Mouse (Mus musculus): ENCODE results near the gene Wasf2. TPM values are rescaled to one million over a fixed set of nuclear protein-coding genes. Genes with fewer than 3 reads are reported as not detected.

The Wasf2 gene
- polyA plus RNA-seq, 1 experiment from 2014 or later, result 42.1 TPM

DNA sequence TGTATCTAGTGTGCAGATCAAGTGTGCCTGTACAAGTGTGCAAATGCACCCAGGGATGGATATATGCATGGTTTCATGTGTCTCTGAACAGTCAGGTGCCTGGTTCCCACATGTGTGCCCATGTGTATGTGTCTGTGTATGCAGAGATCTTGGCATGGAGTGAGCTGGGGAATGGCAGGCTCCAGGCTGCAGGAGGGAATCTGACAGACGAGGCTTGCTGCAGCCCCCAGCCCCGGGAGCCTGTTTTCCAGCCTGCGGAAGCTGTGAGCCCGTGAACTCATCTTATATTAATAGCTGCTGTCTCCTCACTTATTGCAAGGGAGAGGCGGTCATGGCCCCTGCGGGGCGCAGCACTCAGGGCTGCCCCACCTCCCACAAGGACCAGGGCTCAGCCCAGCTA, 74.1 kb downstream of the Wasf2 start:
- peaks cover 19% of the 10 kb centered on the region for H3K27me3 ChIP-seq (ENCODE audit: insufficient read depth, poor library complexity, severe bottlenecking)
- no peak for DNase-seq (ENCODE audit: low spot score)
- no peaks in the 10 kb centered on the region for H3K36me3 ChIP-seq
- H3K4me3 ChIP-seq, result no peak overlapping the region
- H3K4me1 ChIP-seq (replicated peaks), result peaks cover 44% of the 10 kb centered on the region
- H3K9me3 ChIP-seq, result no peaks in the 10 kb centered on the region
- peak overlapping the region; percentile 80 for H3K27ac ChIP-seq
- 55% methylated on average over 7 of the region's 7 CpGs for WGBS

DNA sequence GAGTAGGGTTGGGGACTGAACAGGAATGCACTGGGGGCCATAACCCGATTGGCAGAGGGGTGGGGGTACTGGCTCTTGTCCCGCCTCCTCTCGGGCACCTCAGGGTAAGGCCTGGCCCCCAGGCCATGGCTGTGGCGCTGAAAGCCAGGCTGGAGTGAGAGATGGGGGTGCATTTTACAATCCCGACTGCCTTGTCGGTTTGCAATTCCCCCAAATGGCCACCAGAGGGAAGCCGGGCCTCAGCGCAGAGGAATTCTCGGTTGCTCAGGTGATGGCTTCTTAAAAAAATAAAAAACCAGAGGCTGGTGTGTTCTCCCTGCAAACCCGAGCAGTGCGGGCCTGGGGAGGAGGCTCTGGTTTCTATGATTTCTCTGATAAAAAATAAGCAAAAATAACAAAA, 79.1 kb downstream of the Wasf2 start:
- Histone ChIP-seq H3K4me3 (no peak overlapping the region), H3K36me3 (no peaks in the 10 kb centered on the region), H3K27me3 (ENCODE audit: insufficient read depth, poor library complexity, severe bottlenecking) (peaks cover 67% of the 10 kb centered on the region), H3K9me3 (no peaks in the 10 kb centered on the region), H3K27ac (no peak overlapping the region), H3K4me1 (replicated peaks) (peaks cover 41% of the 10 kb centered on the region)
- 6% methylated on average over 11 of the region's 11 CpGs for WGBS
- peak; percentile 68 for DNase-seq (ENCODE audit: low spot score)

DNA sequence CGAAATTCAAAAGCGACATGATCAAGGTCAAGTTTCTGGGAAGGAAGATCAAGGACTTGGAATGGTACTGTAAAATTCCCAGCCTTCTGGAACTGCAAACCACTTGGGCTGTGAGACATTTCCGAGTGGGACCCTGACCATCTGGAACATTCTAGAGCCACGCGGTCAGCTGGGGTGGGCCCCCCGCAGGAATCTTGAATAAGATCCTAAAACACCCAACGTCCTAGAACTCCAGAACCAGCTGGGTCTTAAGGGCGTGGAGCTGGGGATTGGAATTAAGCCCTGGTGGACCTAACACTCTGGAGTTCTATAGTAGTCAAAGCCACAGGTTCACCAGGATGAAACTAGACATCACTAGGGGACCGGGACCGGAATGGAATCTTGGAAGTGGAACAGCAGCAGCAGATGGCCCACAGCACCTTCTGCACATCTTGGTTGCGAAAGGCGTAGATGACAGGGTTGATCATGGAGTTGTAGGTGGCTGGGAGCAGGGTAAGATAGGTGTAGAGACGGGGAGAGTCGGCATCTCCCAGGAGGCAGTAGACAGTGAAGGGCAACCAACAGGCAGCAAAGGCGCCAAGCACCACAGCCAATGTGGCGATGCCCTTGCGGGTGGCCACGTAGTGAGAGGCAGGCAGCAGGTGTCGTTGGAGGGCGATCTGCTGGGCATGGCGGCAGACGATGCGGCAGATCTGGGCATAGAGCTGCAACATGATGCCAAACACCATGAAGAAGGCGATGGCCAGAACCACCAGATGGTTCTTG, 79.9 kb downstream of the Wasf2 start:
- DNase-seq (ENCODE audit: low spot score), result no peak
- Histone ChIP-seq H3K9me3 (no peaks in the 10 kb centered on the region), H3K27ac (no peak overlapping the region), H3K36me3 (no peaks in the 10 kb centered on the region), H3K4me3 (0 out of 2 replicates have a peak overlapping the region, but pooled peaks have one; percentile 6), H3K4me1 (replicated peaks) (peaks cover 33% of the 10 kb centered on the region), H3K27me3 (ENCODE audit: insufficient read depth, poor library complexity, severe bottlenecking) (peaks cover 76% of the 10 kb centered on the region)
- 92% methylated on average over 24 of the region's 24 CpGs for WGBS

DNA sequence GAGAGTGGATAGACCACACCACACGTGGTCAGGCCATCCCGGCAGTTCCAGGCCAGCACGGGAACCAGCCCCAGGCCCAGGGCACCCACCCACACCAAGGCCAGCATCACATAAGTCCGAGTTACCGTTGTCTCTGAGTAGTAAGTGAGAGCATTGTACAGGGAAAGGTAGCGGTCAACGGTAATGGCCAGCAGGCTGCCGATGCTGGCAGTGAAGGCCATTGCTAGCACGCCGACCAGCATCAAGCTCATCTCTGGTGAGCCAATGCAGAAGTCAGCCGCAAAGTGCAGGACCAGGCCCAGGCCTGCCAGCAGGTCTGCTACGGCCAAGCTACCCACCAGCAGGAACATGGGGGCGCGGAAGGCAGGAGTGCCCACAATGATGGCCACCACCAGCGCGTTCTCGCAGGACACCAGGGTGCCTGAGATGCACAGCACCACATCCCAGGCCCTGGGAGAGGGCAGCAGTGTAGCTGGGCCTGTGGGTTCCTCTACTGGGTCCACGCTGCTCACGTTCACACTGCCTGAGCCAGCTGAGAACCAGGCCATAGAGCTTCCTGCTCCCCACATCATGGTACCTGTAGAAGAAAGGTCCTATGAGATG, 80.6 kb downstream of the Wasf2 start:
- Histone ChIP-seq H3K36me3 (no peaks in the 10 kb centered on the region), H3K9me3 (no peaks in the 10 kb centered on the region), H3K4me1 (replicated peaks) (peaks cover 33% of the 10 kb centered on the region), H3K27me3 (ENCODE audit: insufficient read depth, poor library complexity, severe bottlenecking) (peaks cover 83% of the 10 kb centered on the region), H3K27ac (no peak overlapping the region), H3K4me3 (0 out of 2 replicates have a peak overlapping the region, but pooled peaks have one; percentile 6)
- no peak for DNase-seq (ENCODE audit: low spot score)
- 91% methylated on average over 19 of the region's 19 CpGs for WGBS

DNA sequence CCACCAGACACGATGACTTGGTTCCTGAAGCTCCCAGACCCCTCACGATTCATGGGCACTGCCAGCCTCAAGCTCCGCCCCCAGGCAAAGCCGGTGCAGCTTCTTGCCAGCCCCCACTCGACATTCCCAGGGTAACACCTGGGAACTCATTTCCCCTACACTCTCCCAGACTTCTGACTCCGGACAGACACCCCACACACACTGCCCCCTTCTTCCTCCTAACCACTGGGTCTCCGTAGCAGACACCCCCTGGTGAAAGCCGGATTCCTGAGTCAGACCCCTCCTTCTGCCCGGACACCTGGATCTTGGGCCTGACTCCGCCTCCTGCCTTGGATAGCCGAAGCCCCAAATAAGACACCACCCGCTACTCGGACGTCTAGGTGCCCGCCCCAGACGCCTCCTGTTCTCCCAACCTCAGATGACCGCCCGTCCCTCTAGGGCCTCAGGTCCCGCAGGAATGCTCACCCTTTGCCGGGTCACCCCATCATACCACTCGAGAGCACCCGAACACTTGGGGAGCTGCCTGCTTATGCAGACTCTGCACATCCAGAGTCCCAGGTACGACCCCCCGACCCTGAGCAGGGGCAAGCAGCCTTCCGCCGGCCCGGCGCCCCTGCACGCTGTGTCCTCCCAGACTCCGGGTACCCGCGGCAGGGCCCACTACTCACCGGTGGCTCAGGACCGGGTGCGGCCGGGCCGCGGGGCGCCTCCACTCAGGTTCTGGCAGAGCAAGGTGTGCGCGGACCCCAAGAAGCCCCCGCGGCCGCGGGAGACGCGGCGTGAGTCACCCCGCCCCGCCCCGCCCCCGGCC, 81.7 kb downstream of the Wasf2 start, which contains the start of the genes Cd164l2 and Gpr3:
Cd164l2 (plus strand) TSS at position 381 of the 811 bp plus-strand sequence.
Gpr3 (minus strand) TSS at position 786 of the 811 bp plus-strand sequence.
- Histone ChIP-seq H3K27ac (peak within 1 kb of the TSS; percentile 76), H3K9me3 (no peaks in the 10 kb centered on the region), H3K4me3 (peak within 1 kb of the TSS; percentile 79), H3K27me3 (ENCODE audit: insufficient read depth, poor library complexity, severe bottlenecking) (peaks cover 93% of the 10 kb centered on the region), H3K4me1 (replicated peaks) (peaks cover 33% of the 10 kb centered on the region), H3K36me3 (no peaks in the 10 kb centered on the region)
- DNase-seq (ENCODE audit: low spot score), result no peak
- 2% methylated on average over 52 of the region's 52 CpGs for WGBS

DNA sequence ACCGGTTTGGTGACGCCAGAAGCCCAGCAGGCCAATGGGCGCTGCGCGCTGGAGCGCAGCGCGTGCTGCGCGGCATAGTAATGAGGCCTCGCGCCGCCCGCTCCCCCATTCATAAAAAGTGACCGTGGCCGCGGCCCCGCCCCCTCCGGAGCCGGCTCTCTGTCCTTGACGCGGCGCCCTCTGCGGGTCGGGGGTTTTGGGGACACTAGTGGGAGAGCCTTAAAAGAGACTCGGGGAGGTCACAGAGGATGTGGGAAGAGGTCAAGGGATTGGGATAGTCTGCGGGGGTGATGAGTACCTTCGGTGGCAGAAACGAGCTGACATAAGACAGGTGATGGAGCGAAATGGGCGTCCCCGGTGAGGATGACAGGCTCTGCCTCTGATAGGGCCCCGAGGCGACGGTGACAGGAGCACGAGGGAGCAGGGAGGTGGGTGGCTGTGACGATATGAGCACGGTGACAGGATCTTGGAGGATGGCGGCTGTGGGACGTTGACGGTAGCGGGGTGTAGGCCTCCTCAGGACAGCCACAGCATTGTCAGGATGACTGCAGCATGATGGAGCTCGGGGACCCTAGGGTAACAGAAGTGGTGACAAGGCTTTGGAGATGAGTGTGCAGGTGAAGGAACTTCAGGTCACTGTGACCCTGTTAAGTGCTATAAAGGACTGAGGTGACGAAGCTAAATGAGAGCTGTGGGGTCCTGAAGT, 82.4 kb downstream of the Wasf2 start:
- H3K4me3 ChIP-seq, result peak overlapping the region; percentile 79
- H3K36me3 ChIP-seq, result no peaks in the 10 kb centered on the region
- H3K9me3 ChIP-seq, result no peaks in the 10 kb centered on the region
- peaks cover 91% of the 10 kb centered on the region for H3K27me3 ChIP-seq (ENCODE audit: insufficient read depth, poor library complexity, severe bottlenecking)
- DNase-seq (ENCODE audit: low spot score), result peak; percentile 84
- 3% methylated on average over 44 of the region's 44 CpGs for WGBS
- peaks cover 37% of the 10 kb centered on the region for H3K4me1 ChIP-seq (replicated peaks)
- H3K27ac ChIP-seq, result peak overlapping the region; percentile 76

DNA sequence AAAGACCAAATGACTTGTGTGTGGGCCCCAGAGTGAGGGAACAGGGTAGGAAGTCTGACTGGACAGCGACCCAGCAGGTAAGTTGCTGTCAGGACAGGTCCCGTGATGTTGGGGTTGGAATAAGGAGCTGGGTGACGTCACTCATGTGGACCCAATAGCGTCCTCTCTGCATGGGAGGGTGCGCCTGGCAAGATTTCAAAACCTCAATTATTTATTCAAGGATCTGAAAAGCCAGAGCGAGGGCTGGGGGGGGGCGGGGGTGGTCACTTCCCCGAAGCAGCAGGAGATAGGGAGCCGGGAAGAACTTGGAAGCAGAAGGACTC, 82.9 kb downstream of the Wasf2 start:
- Histone ChIP-seq H3K36me3 (no peaks in the 10 kb centered on the region), H3K27ac (no peak overlapping the region), H3K4me3 (peak overlapping the region; percentile 79), H3K27me3 (ENCODE audit: insufficient read depth, poor library complexity, severe bottlenecking) (peaks cover 86% of the 10 kb centered on the region), H3K9me3 (no peaks in the 10 kb centered on the region), H3K4me1 (replicated peaks) (peaks cover 42% of the 10 kb centered on the region)
- DNase-seq (ENCODE audit: low spot score), result no peak
- 1% methylated on average over 9 of the region's 9 CpGs for WGBS

DNA sequence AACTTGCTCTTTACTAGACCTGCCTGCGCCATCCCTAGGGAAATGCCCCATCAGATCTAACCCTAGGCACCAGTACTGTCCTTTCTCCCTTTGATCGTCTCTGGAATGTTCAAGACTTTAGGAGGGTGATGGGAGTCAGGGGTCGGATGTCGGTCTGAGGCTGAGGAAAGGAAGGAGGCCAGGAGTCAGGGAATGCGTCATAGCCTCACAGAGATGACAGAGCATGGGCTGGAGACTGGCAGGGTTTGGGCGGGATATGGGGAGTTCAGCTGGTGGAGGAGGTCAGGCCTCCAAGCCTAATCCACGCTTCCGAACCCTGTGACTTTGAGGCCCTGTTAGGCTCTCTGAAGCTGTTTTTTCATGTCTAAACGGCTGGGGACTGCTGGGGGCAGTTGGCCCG, 83.4 kb downstream of the Wasf2 start:
- DNase-seq (ENCODE audit: low spot score), result no peak
- no peaks in the 10 kb centered on the region for H3K9me3 ChIP-seq
- peaks cover 83% of the 10 kb centered on the region for H3K27me3 ChIP-seq (ENCODE audit: insufficient read depth, poor library complexity, severe bottlenecking)
- H3K4me1 ChIP-seq (replicated peaks), result peaks cover 42% of the 10 kb centered on the region
- no peaks in the 10 kb centered on the region for H3K36me3 ChIP-seq
- 8% methylated on average over 10 of the region's 10 CpGs for WGBS
- H3K27ac ChIP-seq, result no peak overlapping the region
- H3K4me3 ChIP-seq, result peak overlapping the region; percentile 79

DNA sequence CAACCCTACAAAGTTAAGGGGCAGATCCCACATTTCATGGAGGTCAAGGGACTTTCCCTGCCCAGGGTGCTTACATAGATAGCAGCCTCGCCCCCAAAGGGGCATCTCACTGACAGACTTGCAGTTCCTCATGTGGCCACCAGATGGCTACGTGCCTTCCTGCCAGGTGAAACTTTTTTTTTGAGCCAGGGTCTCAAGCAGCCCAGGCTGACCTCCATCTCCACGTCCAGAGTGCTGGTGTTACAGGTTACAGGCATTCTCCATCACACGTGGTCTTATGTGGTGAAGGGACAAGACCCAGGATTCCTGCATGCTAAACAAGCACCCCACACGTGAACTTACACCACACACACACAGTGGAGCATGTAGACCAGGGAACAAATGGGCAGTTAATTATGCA, 87.3 kb downstream of the Wasf2 start:
- Histone ChIP-seq H3K27ac (no peak overlapping the region), H3K4me1 (replicated peaks) (peaks cover 45% of the 10 kb centered on the region), H3K9me3 (no peaks in the 10 kb centered on the region), H3K27me3 (ENCODE audit: insufficient read depth, poor library complexity, severe bottlenecking) (peaks cover 85% of the 10 kb centered on the region), H3K4me3 (no peak overlapping the region), H3K36me3 (no peaks in the 10 kb centered on the region)
- DNase-seq (ENCODE audit: low spot score), result peak; percentile 73
- under 1% methylated on average over 5 of the region's 5 CpGs for WGBS

DNA sequence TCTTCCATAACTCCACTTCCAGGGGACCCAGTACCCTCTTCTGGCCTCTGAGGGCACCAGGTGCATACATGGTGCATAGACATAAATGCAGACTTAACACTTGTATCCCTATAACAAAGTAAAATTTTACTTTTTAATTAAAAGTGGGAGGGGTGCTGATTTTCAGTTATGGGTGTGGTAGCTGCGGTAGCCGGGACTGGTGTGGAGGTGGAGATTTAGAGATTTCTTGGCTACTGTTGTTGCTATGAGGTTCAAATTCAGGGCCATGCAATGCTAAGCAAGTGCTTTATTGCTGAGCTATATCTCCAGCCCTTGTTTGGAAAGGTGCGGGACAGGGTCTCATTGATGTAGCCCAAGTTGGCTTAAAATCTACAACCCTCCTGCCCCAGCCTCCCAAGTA, 88.4 kb downstream of the Wasf2 start:
- H3K36me3 ChIP-seq, result no peaks in the 10 kb centered on the region

DNA sequence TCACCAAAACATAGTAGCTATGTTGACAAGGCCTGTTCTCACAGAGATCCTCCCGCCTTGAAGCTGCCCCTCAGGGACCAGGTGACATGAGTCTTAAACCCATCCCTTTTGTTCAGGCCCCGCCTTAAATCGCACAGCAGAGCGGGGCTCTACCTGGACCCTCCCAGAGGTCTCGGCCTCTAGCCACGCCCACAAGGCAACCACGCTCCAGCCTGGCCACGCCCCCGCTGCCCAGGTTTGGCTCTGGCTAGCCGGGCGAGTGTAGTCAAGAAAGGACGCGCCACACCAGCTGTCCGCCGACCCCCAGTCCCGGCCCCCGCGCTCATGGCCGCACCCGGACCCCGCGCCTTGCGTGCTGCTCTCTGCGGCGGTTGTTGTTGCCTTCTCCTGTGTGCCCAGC, 90.4 kb downstream of the Wasf2 start:
- H3K36me3 ChIP-seq, result no peaks in the 10 kb centered on the region
- H3K27ac ChIP-seq, result peak overlapping the region; percentile 42; the same call in 1 of the 2 replicates
- H3K27me3 ChIP-seq (ENCODE audit: insufficient read depth, poor library complexity, severe bottlenecking), result peaks cover 66% of the 10 kb centered on the region
- H3K4me3 ChIP-seq, result peak overlapping the region; percentile 43
- H3K9me3 ChIP-seq, result no peaks in the 10 kb centered on the region
- 1% methylated on average over 25 of the region's 25 CpGs for WGBS
- peaks cover 48% of the 10 kb centered on the region for H3K4me1 ChIP-seq (replicated peaks)
- peak; percentile 39 for DNase-seq (ENCODE audit: low spot score)

More for the DNA sequence above, 88.4 kb downstream of the Wasf2 start:
- no peaks in the 10 kb centered on the region for H3K9me3 ChIP-seq
- H3K27me3 ChIP-seq (ENCODE audit: insufficient read depth, poor library complexity, severe bottlenecking), result peaks cover 82% of the 10 kb centered on the region
- peaks cover 45% of the 10 kb centered on the region for H3K4me1 ChIP-seq (replicated peaks)
- DNase-seq (ENCODE audit: low spot score), result no peak
- WGBS, result 91% methylated on average over 3 of the region's 3 CpGs
- no peak overlapping the region for H3K27ac ChIP-seq
- no peak overlapping the region for H3K4me3 ChIP-seq

DNA sequence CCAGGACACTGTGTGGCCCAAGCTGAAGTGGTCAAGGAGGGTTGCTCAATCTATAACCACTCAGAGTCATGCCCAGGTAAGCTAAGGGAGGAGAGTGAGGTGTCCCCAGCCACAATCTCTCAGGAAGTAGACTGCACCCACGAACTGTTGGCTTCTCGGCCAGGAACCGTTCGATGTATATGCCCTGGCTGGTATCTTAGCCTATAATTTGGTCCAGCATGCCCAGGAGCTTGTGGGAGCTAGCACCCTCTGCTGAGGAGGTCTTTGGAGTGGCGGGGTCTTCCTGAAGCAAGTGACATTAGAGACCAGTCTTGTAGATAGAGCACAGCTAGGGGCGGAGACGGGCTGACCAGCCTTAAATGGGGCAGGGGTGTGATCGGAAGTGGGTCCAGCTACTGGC, 91.4 kb downstream of the Wasf2 start:
- Histone ChIP-seq H3K4me1 (replicated peaks) (peaks cover 53% of the 10 kb centered on the region), H3K4me3 (no peak overlapping the region), H3K36me3 (no peaks in the 10 kb centered on the region), H3K27me3 (ENCODE audit: insufficient read depth, poor library complexity, severe bottlenecking) (peaks cover 55% of the 10 kb centered on the region), H3K27ac (no peak overlapping the region), H3K9me3 (no peaks in the 10 kb centered on the region)
- WGBS, result 83% methylated on average over 8 of the region's 8 CpGs
- DNase-seq (ENCODE audit: low spot score), result no peak

All from hindbrain, embryonic 10.5 days (tissue).